Mouse (Mus musculus): Measurements from ENCODE around the gene Ffar4.

DNA sequence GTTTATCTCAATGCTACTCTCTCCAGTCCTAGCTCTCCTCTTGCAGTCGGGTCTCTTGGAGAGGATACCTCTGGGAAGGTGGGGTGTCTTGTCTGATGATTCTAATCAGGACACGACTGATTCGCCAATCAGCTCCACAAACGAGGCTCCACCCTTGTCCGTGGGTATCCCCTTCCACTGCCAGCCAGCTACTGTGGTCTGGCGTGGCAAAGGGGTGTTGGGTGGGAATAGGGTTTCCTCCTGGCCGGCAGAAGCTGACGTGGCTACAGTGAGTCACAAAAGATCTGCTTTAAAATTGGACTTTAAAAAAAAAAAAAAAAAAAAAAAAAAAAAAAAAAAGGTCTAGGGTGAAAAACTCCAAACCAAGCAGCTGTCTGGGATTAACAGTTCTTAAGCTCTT is 14.2 kb downstream of the Ffar4 start:
- no peak for TF ChIP-seq CTCF (IDR thresholded peaks at IDR 0.05 in 2 of 3, conservative IDR thresholded peaks at IDR 0.05 in 1 of 3; ENCODE audit: control insufficient read depth in 1 of 3, insufficient read depth in 1 of 3, low read depth in 2 of 3, low read length in 3 of 3, poor library complexity in 1 of 3, severe bottlenecking in 1 of 3)
- no peak for TF ChIP-seq TCF12 (IDR thresholded peaks at IDR 0.05; ENCODE audit: low read depth, low read length)
- no peak for TF ChIP-seq EP300 (IDR thresholded peaks at IDR 0.05; ENCODE audit: low read depth in 1 of 2, low read length in 2 of 2)
- no peak for TF ChIP-seq JUND (IDR thresholded peaks at IDR 0.05; ENCODE audit: low read depth, low read length)
- no peak for TF ChIP-seq POLR2AphosphoS5 (IDR thresholded peaks at IDR 0.05; ENCODE audit: borderline replicate concordance, low read depth, low read length)
- no peak for TF ChIP-seq GATA1 (IDR thresholded peaks at IDR 0.05; ENCODE audit: low read depth, low read length)
- TF ChIP-seq KAT2A (conservative IDR thresholded peaks at IDR 0.05; ENCODE audit: low read depth, low read length) = no peak
- no peak for TF ChIP-seq MAFK (IDR thresholded peaks at IDR 0.05; ENCODE audit: borderline replicate concordance, low read depth, low read length)
- TF ChIP-seq ZC3H11A (IDR thresholded peaks at IDR 0.05; ENCODE audit: low read depth, low read length) = no peak
- no peak for TF ChIP-seq MYB (IDR thresholded peaks at IDR 0.05; ENCODE audit: low read depth, low read length)
- TF ChIP-seq RCOR1 (IDR thresholded peaks at IDR 0.05; ENCODE audit: low read depth, low read length) = no peak
- no peak for TF ChIP-seq POLR2AphosphoS2 (IDR thresholded peaks at IDR 0.05; ENCODE audit: low read length)
